Comparison of ENCODE assay signal across 17 mouse cellular contexts in the genomic region with DNA sequence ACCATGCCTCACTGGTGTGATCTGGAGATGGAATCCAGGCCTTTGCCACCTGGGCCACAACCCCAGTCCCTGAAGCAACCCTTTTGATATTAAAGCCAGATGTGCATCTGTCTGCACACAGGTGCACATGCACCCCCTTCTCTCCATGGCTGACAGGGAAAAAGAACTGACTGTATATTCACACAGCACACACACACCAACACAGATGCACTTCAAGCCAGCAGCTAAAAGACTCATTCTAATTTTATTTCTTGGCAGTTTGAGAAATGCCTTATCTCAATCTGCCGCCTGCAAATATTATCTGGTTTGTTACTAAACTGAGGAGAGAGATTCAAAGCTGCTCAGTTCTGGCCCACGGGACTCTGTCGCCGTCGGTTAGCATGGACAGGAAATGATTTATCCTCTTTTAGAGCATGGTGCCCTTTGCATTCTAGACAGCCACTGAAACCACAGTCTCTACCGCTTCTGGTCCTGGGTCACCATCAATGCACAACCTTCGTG.
DNase-seq lines count a peak whose midpoint lies in the region; ATAC-seq lines count a peak whose summit lies in the region.
"Had no signal": no experiment of that assay in that cellular context is flagged by ENCODE, and none has a peak within 500 bp of the region (broad histone marks: within the 10 kb centered on the region; RNA-seq: fewer than 3 reads in every experiment).

No protein-coding gene starts in this region.

- no peak overlapping the region for H3K27ac ChIP-seq in liver, embryonic 15.5 days (replicated peaks)
- H3K27ac ChIP-seq in midbrain, embryonic 16.5 days (ENCODE audit: low read length), result no peak overlapping the region
- no peak overlapping the region for H3K27ac ChIP-seq in kidney, embryonic 15.5 days
- H3K27ac ChIP-seq: embryonic facial prominence, embryonic 12.5 days; forebrain, embryonic 13.5 days; hindbrain, embryonic 15.5 days; neural tube, embryonic 13.5 days had no signal

- H3K4me1 ChIP-seq in megakaryocyte, embryonic 14.5 days, result peaks cover 76% of the 10 kb centered on the region
- peaks cover 21% of the 10 kb centered on the region for H3K4me1 ChIP-seq in liver, embryonic 15.5 days (replicated peaks)
- peaks cover 4% of the 10 kb centered on the region; the same call in 1 of the 2 replicates for H3K4me1 ChIP-seq in midbrain, embryonic 16.5 days (ENCODE audit: control insufficient read depth, insufficient read depth, low read length)
- peaks cover 47% of the 10 kb centered on the region for H3K4me1 ChIP-seq in kidney, embryonic 15.5 days
- H3K4me1 ChIP-seq: neural tube, embryonic 13.5 days had no signal

- 9% methylated on average over 7 of the region's 7 CpGs for WGBS in liver, embryonic 15.5 days (ENCODE audit: insufficient replicate concordance)
- WGBS in midbrain, embryonic 16.5 days, result 76% methylated on average over 7 of the region's 7 CpGs
- 40% methylated on average over 7 of the region's 7 CpGs for WGBS in kidney, embryonic 15.5 days

- no peak overlapping the region for H3K9ac ChIP-seq in liver, embryonic 15.5 days
- H3K9ac ChIP-seq in midbrain, embryonic 16.5 days (ENCODE audit: low read depth, low read length), result no peak overlapping the region
- no peak overlapping the region for H3K9ac ChIP-seq in kidney, embryonic 15.5 days
- H3K9ac ChIP-seq: embryonic facial prominence, embryonic 12.5 days; forebrain, embryonic 13.5 days; hindbrain, embryonic 15.5 days; neural tube, embryonic 13.5 days had no signal

- peak; percentile 34 for DNase-seq in embryo, embryonic 11 days
- no peak for DNase-seq in embryo, embryonic 9.5 days (ENCODE audit: extremely low spot score)
- DNase-seq in adrenal gland, postnatal 10 days, result no peak
- DNase-seq: adrenal gland, postnatal 14 days; cerebellum, adult 11 months; kidney, postnatal 14 days; right cerebral cortex, adult 18-20 months had no signal

- no peaks in the 10 kb centered on the region for H3K27me3 ChIP-seq in megakaryocyte, embryonic 14.5 days (replicated peaks)
- H3K27me3 ChIP-seq in liver, embryonic 15.5 days, result no peaks in the 10 kb centered on the region
- H3K27me3 ChIP-seq in midbrain, embryonic 16.5 days (ENCODE audit: control insufficient read depth, insufficient read depth, low read depth, low read length), result no peaks in the 10 kb centered on the region
- no peaks in the 10 kb centered on the region for H3K27me3 ChIP-seq in kidney, embryonic 15.5 days
- H3K27me3 ChIP-seq: forebrain, embryonic 13.5 days; hindbrain, embryonic 15.5 days; neural tube, embryonic 13.5 days; Patski had no signal

- no peak for ATAC-seq in megakaryocyte, adult 5-6 weeks (ENCODE audit: poor library complexity, severe bottlenecking)
- ATAC-seq in liver, embryonic 15.5 days (ENCODE audit: insufficient read depth), result 0 out of 2 replicates have a peak, but pooled peaks have one; percentile 28
- ATAC-seq in midbrain, embryonic 16.5 days, result no peak
- no peak for ATAC-seq in kidney, embryonic 15.5 days (replicated peaks; ENCODE audit: low FRiP score)
- ATAC-seq: forebrain, embryonic 13.5 days; Patski had no signal

- H3K4me2 ChIP-seq in liver, embryonic 15.5 days, result no peak overlapping the region
- H3K4me2 ChIP-seq in midbrain, embryonic 16.5 days (ENCODE audit: low read length), result no peak overlapping the region
- no peak overlapping the region for H3K4me2 ChIP-seq in kidney, embryonic 15.5 days
- H3K4me2 ChIP-seq: embryonic facial prominence, embryonic 12.5 days; forebrain, embryonic 13.5 days; hindbrain, embryonic 15.5 days; neural tube, embryonic 13.5 days had no signal

- H3K36me3 ChIP-seq in megakaryocyte, embryonic 14.5 days (replicated peaks; ENCODE audit: low read length), result peaks cover 57% of the 10 kb centered on the region
- H3K36me3 ChIP-seq in liver, embryonic 15.5 days (replicated peaks), result peaks cover 12% of the 10 kb centered on the region
- peaks cover 6% of the 10 kb centered on the region for H3K36me3 ChIP-seq in midbrain, embryonic 16.5 days (ENCODE audit: control insufficient read depth, insufficient read depth, low read length)
- H3K36me3 ChIP-seq in kidney, embryonic 15.5 days, result peaks cover 19% of the 10 kb centered on the region

- peaks cover 16% of the 10 kb centered on the region for H3K9me3 ChIP-seq in megakaryocyte, embryonic 14.5 days
- H3K9me3 ChIP-seq in liver, embryonic 15.5 days (replicated peaks), result no peaks in the 10 kb centered on the region
- no peaks in the 10 kb centered on the region for H3K9me3 ChIP-seq in midbrain, embryonic 16.5 days (replicated peaks; ENCODE audit: control insufficient read depth, low read length, poor library complexity, severe bottlenecking)
- H3K9me3 ChIP-seq in kidney, embryonic 15.5 days (replicated peaks), result peaks cover 7% of the 10 kb centered on the region
- H3K9me3 ChIP-seq: hindbrain, embryonic 15.5 days; neural tube, embryonic 13.5 days had no signal

- H3K4me3 ChIP-seq in megakaryocyte, embryonic 14.5 days (replicated peaks), result peak overlapping the region; percentile 12
- H3K4me3 ChIP-seq in liver, embryonic 15.5 days (replicated peaks), result no peak overlapping the region
- H3K4me3 ChIP-seq in midbrain, embryonic 16.5 days (ENCODE audit: low read depth, low read length), result no peak overlapping the region
- H3K4me3 ChIP-seq in kidney, embryonic 15.5 days (replicated peaks), result no peak overlapping the region
- H3K4me3 ChIP-seq: embryonic facial prominence, embryonic 12.5 days; forebrain, embryonic 13.5 days; hindbrain, embryonic 15.5 days; neural tube, embryonic 13.5 days had no signal
